Mouse (Mus musculus): ENCODE results near the gene Gbp7.

- TF ChIP-seq CTCF (IDR thresholded peaks at IDR 0.05; ENCODE audit: low read depth): no peak
- TF ChIP-seq EP300 (IDR thresholded peaks at IDR 0.05; ENCODE audit: low read depth): no peak
These were observed 64.4 kb downstream of the Gbp7 start, which contains the start of gene Gbp2b for GRCm38 (mm10) chr3:142594547-142594946.
